Mouse (Mus musculus): Measurements from ENCODE around the gene B3gnt3.

Gene B3gnt3

DNA sequence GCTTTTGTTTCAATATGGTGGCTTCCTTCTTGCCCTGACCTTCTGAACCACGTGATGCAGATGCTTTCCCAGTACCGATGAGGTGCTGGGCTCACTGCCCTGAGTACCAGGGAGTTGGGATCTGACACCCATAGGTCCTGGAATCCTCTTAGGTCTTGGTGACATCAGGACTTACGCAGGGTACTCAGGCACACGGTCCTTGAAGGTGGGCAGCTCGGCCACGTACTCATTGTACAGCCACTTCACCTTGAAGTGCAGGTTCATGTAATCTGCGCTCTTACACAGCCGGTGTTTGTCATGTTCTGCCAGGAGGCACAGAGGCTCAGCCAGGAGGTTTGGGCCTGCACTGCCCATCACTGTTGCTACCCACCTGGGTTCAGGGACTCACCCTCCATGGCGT lies 56.1 kb downstream of the B3gnt3 start:
- no peak for DNase-seq (ENCODE audit: low spot score in 2 of 2)

Data from right cerebral cortex, postnatal 10 days (tissue).